Mouse (Mus musculus) cerebellum, postnatal 36 days (tissue): ENCODE data around the gene Sash3.

Experiments
- DNase-seq, 2 experiments: peaks; one replicate each; pipeline ENCODE4 v3.0.0; 2021 to 2022; ENCODE audit warnings: mixed read lengths in 2 of 2

The Sash3 gene

DNA sequence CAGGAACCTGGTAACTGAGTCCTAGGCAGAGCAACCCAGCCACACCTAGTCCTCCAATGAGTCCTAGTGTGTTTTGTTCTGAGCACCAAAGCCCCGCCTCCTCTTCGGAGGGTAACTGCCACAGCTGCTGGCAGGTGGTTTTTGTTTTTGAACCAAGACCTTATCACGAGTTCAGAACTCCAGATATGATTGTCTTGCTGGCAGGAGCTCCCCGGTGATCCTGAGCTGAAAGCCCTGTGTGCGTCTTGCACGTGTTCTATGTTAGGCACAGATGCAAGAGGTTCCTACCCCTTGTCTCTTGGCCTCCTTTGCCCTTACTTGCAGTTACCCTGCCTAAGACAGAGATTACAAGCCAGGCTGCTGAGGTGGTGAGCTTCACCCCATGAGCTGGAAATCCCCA lies 4.8 kb upstream of the Sash3 start:
- no peak for DNase-seq

DNA sequence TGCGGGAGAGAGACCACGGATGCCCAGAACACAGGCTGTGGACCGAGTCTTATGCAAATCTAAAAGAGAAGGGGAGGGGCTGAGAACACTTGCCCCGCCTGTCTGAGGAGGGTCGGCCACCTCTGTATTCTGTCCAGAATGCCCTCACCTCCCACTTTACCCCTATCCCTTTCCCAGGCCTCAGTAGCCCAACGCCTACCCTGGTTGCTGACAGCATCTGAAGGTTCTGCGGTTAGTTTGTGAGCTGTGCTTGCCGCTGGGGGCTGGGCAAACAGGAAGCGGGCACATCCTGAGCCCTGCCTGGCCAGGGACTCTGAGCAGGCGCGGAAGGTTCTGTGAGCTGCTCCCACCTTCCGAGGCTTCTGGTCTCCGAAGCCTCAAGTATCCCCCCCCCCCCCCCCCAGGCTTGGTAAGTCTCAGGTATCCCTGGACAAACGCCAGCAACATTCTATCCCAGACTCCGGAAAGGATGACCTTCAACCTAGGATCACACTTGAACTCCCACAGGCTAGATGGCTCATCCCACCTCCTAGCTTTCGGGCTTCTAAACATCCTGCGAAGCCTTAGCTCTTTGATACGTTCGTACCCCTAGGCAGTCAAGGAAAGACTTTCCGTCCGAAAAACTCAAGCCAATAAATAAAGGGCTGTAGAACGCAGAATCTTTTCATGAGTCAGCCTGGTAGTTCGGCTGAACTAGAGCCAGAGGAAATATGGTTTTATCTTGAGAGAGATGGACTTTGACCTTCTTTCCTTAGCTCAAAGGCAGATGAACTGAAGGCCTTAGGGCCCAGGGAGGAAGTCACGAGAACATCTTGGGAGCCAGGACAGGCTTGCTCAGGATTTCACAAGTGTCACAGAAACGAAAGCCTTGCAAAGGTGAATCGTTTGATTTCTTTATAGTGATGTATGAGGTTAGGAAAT lies 2.6 kb upstream of the Sash3 start:
- DNase-seq: no peak

- DNase-seq: no peak
Measured at GRCm38 (mm10) chrX:48147226-48147625, 990 bp downstream of the Sash3 start.

DNA sequence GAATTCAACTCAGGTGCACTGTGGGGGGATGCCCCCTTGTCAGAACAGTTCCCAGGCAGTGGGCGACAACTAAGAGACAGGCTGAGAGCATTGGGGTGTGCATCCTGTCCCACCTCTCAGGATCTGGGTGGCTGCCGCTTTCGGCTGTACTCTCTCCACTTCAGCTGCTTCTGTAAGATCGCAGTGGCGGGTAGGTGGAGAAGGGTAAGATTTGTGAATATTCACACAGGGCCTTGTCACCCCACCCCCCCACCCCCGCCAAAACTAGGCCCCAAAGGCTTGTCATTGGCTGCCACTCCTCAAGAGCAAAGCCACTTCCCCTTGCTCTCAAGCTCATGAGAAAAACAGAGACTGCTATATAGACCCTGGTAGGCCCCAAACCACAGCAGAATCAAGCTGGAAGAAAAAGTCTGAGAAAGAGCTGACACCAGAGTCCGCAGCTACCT lies 1.5 kb downstream of the Sash3 start:
- no peak for DNase-seq

DNA sequence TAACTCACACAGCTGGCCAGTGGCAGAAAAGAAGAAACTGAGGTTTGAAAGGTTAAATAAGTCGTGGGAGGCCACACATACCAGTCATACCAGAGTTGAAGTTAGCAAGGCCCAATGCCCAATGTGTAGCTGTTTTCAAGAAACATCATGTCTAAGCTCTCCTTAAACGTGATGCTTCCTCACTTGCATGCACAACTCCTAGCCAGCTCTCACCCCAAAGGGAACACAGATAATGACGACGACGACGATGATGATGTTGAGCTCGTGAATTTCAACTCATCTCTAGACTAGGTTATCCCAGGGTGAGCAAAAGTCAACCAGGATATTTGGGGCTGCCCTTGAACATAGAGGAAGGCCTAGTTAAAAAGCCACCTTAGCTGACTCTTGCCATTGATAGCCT lies 5.9 kb downstream of the Sash3 start:
- no peak for DNase-seq

DNA sequence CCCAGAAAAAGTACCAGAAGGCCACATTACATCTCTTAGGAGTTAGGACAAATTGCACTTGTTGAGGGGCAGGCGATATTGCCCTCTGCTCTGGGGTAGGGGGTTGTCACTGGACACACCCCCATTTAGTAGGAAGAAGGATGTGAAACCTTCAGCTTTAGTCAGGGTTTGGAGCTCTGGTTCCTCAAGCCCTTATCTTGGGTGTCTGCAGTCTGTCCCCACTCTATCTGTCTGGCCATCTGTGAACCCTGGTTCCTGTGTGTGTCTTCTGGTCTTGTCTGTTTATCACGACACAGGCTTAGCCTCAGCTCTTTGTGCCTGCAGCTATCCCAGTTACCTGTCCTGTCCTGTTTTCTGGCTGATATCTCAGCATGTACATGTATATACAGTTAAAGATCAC lies 7.2 kb downstream of the Sash3 start:
- no peak for DNase-seq

- DNase-seq: no peak
Measured at GRCm38 (mm10) chrX:48153949-48154348, 7.7 kb downstream of the Sash3 start.

GRCm38 (mm10) chrX:48155489-48155888 lies 9.3 kb downstream of the Sash3 start:
- DNase-seq: no peak

GRCm38 (mm10) chrX:48157396-48157795 lies 11.2 kb downstream of the Sash3 start:
- DNase-seq: no peak

- DNase-seq: no peak
Measured at GRCm38 (mm10) chrX:48158229-48158919, 12.1 kb downstream of the Sash3 start.

DNA sequence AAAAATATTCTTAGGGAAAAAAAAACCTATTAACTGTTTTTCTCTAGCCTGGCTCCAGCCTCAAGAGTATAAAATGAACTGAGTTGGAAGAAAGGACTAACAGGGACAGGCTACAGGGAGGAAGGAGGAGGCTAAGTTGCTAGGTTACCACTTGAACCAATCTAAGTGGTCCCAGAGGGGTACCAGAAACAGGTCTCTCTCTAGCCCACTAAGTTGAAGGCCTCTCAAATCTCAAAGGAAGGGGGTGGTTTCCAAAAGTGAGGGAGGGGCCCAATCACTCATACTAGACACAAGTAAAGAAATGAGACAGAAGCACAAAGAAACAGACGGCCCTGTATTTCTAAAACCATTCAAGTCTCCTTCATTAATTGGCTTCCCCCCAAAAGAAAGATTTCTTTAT lies 23.7 kb downstream of the Sash3 start:
- no peak for DNase-seq

GRCm38 (mm10) chrX:48170368-48170767 lies 24.1 kb downstream of the Sash3 start:
- no peak for DNase-seq

DNA sequence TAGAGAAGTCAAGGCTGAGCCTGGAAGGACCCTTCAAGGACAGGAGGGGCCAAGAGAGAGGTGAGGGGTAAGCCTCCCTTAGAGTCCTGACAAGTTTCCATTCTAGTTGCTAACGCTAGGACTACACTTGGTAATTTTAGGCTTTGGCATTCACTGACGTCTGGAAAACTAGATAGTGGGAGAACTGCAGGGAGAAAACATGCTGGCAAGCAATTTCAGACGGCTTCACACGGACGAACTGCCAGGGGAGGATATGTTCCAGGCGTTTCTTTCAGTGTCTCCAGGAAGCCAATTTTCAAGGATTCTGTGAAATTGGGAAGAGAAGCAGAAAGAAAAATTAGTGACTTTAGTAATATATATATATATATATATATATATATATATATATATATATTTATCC lies 35.6 kb downstream of the Sash3 start:
- DNase-seq: no peak

GRCm38 (mm10) chrX:48184703-48185102 lies 38.5 kb downstream of the Sash3 start:
- no peak for DNase-seq

- DNase-seq: no peak
Measured at GRCm38 (mm10) chrX:48191261-48191660, 45.0 kb downstream of the Sash3 start.

DNA sequence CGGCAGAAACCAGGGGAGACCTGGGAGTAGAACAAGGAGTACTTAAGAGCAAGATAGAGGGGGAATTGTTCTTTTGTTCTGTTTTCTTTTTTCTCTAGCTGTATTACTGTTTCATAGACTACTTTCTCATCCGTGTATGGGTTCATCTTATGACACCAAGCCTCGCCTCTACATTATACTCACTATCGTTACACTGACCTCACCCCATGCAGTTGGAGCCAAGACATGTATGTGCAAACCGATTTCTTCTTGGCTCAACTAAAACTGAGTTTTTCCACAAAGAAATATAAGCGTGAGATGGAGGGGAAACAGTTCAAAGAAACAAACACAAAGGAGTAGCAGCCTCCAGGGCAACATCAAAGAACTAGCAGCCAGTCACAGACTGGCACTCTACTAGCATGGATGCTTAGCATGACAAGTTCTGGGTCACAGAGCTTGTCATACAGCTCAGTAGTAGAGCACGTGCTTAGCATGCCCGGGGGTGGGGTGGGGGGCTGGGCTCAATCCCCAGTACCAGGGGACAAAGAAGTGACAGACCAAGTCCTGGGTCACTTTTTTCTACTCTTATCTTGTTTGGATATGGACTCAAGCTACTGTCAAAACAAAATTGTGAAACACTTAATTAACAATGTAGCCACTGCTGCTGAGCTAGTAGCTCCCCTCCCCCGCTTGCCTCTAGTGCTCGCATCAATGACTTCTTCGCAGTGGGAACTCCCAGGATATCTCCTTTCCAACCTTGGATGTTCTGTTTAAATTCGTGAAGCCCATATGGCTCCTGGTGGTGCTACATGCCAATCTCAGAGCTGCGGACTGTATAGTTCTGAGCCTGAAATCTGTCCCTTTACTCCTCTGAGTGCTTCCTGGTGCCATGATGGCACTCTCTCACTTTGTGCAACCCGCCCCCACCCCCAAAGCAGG lies 47.3 kb downstream of the Sash3 start:
- peak; percentile 16 to 24 for DNase-seq

DNA sequence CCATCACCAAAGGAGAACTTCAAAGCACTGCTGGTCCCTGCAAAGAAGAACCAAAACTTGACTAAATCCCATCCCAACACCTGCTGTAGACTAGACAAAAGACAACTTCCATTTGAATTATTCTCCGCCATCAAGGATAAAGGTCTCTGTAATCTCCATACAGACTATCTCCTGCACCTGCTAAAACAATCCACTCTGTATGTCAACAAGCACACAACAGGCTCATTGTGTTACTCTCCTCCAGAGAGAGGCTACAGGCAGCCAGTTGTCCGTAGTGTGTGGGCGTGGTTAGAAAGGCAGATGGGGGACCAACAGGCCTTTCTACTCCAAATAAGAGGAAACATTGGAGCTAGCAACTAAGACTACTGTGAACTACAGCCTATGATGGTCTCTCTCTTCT lies 51.6 kb downstream of the Sash3 start:
- DNase-seq: no peak

DNA sequence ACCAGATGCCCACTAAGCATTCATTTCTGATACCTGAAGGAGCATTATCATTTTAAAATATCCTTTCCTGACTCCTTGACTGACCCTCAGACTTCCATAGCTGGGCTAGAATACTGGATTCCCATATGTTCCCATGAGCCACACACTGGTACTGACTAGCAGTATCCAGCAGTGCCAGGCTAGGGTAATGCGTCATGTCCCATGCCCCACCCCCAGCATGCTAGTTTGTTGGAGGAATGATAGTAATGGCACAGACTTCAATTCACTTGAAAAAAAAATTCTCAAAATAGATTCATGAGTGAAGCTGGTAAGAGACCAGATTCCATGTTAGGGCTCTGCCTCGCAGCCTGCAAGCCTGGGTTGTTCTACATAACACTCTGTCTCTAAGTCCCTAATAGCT lies 52.8 kb downstream of the Sash3 start:
- DNase-seq: no peak

DNA sequence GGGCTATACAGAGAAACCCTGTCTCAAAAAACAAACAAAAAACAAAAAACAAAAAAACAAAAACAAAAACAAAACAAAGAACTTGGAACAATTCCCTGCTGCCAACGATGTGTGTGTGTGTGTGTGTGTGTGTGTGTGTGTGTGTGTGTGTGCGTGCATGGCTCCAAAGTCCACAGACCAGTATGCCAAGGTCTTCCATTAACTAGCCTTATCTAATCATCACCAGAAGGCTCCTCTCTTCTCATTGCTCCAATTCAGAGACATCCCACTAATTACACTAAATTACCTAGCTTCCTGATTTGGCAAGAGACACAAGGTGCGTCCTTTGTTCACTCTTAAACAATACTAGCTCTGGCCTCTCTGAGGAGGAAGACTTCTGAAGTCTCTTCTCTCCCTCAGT lies 54.5 kb downstream of the Sash3 start:
- no peak for DNase-seq

GRCm38 (mm10) chrX:48201973-48202372 lies 55.7 kb downstream of the Sash3 start:
- no peak for DNase-seq

DNA sequence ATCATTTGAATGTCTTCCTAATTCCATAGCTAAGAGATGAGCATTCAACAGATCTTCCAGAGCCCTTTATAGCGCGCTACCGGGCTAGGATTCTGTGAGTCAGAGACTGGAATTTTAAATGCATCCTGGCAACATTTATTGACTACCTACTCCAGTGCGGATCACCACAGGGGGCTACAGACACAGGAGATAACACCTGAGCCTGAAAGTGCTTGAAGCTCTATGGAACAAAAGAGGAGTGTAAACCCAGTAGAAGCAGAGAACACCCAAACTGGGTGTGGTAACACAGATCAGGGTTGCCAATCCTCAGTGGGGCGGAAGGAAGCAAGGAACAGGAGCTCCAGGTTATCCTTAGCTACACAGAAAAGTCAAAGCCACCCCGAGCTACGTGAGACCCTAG lies 56.2 kb downstream of the Sash3 start:
- DNase-seq: no peak

DNA sequence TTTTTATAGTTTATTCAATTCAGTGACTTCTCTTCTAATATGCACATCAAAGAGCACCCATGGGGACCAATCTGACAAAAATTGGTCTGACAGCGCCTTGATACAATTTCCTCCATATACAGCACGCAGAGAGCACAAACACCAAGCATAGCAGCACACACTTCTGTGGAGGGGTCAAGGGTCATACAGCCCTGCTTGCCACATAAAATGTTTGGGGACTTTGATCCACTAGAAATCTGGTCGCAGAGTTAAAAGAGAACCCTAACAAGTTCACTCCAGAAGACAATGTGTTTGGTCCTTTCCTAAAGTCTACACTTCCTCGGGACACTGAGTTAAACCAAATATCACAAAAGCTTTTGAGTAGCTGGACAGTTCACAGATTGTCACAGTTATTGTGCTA lies 56.8 kb downstream of the Sash3 start:
- no peak for DNase-seq

GRCm38 (mm10) chrX:48203763-48204162 lies 57.5 kb downstream of the Sash3 start:
- DNase-seq: peak; percentile 36 to 43
